Mouse (Mus musculus): ENCODE results near the gene Top2a. TPM values are rescaled to one million over a fixed set of nuclear protein-coding genes. Genes with fewer than 3 reads are reported as not detected.

The Top2a gene
- total RNA-seq, 2 experiments from 2014 or later, result 86.4 to 96.2 TPM

DNA sequence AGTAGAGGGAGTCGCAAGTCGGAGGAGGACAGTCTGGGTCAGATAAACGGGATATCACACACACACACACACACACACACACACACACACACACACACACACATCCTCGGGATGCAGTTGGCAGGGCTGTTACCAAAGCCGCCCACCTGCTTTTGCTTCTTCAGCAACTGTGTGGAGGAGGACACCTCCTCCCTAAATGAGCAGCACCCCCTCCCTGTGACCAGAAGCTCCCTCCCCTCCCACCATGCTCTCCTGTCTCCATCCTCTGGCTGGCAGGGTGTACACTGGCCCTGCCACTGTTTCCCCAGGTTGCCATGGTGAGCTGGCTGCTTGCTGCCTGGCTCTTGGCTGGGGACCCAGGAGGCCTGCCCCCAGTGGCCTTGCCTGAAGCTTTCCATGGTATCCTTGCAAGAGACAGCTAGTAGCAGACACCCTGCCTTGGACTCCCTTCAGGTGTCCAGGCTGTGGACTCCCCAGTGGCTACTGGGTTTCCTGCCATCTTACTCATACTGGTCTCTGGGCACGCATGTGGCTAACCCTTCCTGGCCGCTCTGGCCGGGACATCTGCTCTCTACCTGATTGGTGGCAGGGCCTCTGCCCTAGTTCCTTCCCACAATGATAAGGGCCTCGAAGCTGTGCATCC lies 57.4 kb downstream of the Top2a start:
- peak in 1 of 2 experiments; percentile 79 for DNase-seq (ENCODE audit: low spot score in 2 of 2)

GRCm38 (mm10) chr11:98965416-98966077 lies 58.4 kb downstream of the Top2a start:
- no peak for DNase-seq (ENCODE audit: low spot score in 2 of 2)

- DNase-seq (ENCODE audit: low spot score in 2 of 2), result no peak
Observed at GRCm38 (mm10) chr11:98964616-98965415, 59.2 kb downstream of the Top2a start.

GRCm38 (mm10) chr11:98964201-98964615 lies 59.8 kb downstream of the Top2a start:
- no peak for DNase-seq (ENCODE audit: low spot score in 2 of 2)

DNA sequence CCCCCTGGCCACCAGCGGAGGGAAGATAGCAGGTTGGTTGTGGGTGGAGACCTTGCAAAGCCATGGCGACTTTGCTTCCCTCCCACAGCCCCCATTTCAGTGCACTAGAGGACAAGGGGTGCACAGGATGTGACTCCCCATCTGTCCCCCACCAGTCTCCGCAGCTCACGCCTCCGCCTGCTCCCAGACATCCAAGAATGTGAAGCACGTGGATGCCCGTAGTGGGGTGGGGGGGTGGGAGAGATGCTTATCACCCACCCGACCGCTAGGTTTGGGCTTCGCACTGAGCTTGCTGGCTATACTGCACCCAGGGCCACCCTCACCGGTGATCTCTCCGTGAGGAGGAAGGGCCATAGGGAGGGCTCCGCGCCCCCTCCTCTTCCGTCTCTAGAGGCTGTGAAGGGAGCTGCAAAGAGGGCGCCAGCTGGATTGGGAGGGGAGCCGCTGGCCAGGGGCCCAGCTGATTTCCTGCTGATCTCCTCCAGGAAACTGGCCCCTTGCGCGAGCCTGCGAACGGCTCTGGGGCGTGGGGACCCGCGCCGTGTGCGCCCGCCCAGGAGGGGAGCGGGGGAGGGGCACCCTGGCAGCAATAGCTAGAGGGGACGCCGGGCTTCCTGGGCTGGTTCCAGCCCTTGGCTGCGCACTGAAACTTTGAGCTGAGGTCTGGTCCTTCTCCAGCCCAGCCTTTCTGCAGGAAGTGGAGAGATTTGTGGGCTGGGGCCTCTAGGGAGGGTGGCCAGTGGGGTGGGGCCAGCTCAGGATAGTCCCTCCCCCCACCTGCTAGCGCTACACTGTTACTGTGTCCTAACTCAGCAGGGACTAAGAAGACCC lies 60.6 kb downstream of the Top2a start:
- peak; percentile 79 to 89 for DNase-seq (ENCODE audit: low spot score in 2 of 2)

DNA sequence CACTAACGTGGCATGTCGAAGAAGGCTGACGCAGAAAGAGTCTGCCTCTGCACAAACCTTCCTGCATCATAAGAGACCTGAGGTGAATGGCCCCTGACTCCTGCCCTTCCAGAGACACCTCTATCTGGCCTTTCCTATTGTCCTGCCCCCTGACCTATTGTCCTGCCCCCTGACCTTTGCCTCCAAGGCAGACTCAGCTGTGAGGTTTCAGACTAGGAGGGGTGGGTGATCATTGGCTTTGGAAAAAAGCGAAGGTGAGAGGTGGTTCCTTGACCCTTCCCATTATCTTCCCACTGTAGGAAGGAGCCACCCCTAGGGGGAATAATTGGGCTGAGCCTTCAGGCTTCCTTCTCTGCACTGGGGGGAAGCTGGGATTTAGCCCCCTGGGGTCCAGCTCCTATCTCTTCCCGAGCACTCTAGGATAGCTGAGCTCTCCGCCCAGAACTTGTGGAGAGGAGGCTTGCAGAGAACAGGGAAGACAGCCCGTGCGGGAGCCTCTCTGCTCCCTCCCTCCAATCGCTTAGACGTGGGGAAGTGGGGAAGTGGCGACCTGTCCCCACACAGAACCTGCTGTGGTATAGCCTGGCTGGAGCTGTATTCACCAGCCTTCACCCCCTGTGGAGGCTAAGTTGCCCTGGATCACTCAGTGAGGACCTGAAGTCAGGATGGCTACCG lies 61.4 kb downstream of the Top2a start:
- DNase-seq (ENCODE audit: low spot score in 2 of 2), result no peak

GRCm38 (mm10) chr11:98961766-98962165 lies 62.2 kb downstream of the Top2a start:
- DNase-seq (ENCODE audit: low spot score in 2 of 2), result no peak

- DNase-seq (ENCODE audit: low spot score in 2 of 2), result peak in 1 of 2 experiments; percentile 48
Observed at GRCm38 (mm10) chr11:98961051-98961592, 62.9 kb downstream of the Top2a start.

- DNase-seq (ENCODE audit: low spot score in 2 of 2), result peak; percentile 76 to 84
Observed at GRCm38 (mm10) chr11:98960313-98960906, 63.6 kb downstream of the Top2a start.

GRCm38 (mm10) chr11:98959437-98960312 lies 64.3 kb downstream of the Top2a start:
- peak; percentile 67 to 80 for DNase-seq (ENCODE audit: low spot score in 2 of 2)

GRCm38 (mm10) chr11:98956340-98956739 lies 67.6 kb downstream of the Top2a start:
- no peak for DNase-seq (ENCODE audit: low spot score in 2 of 2)

DNA sequence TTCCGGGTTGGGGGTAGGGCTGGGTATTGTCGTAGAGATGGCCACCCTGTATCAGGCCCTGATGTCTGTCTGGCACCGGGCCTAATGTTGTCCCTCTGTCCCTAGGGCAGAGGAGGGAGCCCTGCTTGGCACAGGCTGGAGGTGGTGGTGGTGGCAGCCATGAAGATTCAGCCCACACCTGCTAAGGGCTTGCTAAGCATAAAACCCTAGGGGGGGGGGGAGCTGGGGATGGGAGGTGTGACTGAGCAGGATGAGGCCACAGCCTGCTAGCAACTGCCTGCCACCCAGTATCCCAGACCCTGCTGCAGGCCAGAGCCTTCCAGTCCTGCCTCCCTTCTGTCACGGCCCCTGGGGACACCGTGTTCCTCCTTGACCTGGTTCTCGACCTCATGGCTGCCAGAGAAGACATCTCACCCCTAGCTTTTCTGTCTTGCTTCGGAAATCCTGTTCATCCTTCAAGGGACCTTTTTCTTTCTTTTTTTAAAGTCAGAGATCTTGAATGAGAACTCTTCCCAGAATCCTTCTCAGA lies 68.2 kb downstream of the Top2a start:
- DNase-seq (ENCODE audit: low spot score in 2 of 2), result no peak

DNA sequence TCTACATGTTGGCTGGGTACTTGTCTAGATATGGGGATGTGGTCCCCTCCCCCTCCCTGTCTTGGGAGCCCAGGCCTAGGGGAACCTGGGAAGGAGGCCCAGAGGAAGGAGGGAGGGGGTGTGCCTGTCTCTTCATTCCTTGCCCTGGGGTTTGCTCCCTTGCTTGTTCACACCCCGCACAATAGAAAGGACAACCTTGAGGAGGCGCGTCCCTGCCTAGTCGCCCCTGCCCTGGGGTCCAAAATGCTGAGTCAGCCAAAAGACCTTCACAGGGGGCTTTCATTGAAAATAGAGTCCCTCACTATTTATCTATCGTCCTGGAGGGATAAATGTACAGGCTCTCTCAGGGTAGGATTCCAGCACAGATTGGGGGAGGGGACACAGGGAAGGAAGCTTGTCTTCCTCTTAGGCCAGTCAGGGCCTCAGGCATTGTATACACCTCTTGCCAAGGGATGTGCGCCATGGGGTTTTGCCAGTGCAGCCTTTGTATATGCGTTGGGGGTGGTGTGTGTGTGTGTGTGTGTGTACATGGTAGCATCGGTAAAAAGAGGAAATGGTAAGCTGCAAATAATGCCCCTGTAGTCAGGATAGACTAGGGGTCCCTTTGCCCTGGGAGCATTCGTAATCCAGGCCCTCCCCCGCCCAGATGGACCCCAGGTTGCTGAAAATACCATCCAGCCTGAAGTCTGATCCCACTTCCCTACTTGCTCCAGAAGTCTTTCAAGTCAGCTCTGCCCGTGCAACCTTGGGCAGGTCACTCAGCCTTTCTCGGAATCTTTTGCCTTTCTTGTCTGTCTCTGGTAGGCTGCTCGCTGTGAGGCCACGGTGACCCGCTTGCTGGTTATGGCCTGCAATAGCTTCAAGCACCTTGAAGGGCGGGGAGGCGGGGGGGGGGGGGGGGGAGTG lies 68.9 kb downstream of the Top2a start:
- no peak for DNase-seq (ENCODE audit: low spot score in 2 of 2)

- peak in 1 of 2 experiments; percentile 83 for DNase-seq (ENCODE audit: low spot score in 2 of 2)
Observed at GRCm38 (mm10) chr11:98954373-98954772, 69.6 kb downstream of the Top2a start.

- no peak for DNase-seq (ENCODE audit: low spot score in 2 of 2)
Observed at GRCm38 (mm10) chr11:98953835-98954320, 70.1 kb downstream of the Top2a start.

DNA sequence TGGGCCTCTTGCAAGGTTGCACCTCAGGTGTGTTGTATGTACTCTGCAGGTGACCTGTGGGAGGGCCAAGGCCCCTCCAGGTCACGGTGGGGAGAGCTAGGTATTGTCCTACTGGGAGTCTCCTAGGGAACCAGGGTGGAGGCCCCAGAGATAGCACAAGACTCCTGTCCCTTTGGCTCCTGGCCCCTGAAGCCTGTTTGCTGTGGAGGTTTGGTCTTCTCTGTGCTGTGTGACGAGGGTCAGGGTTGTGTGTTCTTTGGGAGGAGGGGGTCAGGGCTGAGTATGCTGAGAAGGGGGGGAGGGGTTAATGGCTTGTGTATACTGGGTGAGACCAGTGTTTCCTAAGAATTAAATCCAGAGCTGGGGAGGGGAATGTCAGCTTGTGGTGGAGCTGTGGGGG lies 70.6 kb downstream of the Top2a start:
- DNase-seq (ENCODE audit: low spot score in 2 of 2), result no peak

GRCm38 (mm10) chr11:98952736-98953135 lies 71.3 kb downstream of the Top2a start:
- no peak for DNase-seq (ENCODE audit: low spot score in 2 of 2)
